Mouse (Mus musculus) liver, adult (tissue): ENCODE measurements around the gene Pi4k2b.

Experiments
- GATA4 ChIP-seq: IDR thresholded peaks from 2 replicates; pipeline ENCODE4 v1.6.1; 2014; ENCODE audit warnings: mild to moderate bottlenecking, low read length; ENCODE audit not compliant: insufficient replicate concordance

Pi4k2b gene

GRCm38 (mm10) chr5:52741391-52742111 is at the start of gene Pi4k2b:
Gene Pi4k2b (plus strand): TSS chr5:52741574.
- no peak for TF ChIP-seq GATA4

- TF ChIP-seq GATA4, result no peak
These were observed 44.1 kb upstream of the Pi4k2b start for GRCm38 (mm10) chr5:52697291-52697690.

- TF ChIP-seq GATA4, result no peak
These were observed 36.8 kb upstream of the Pi4k2b start for GRCm38 (mm10) chr5:52704562-52704961.

- no peak for TF ChIP-seq GATA4
These were observed 28.7 kb upstream of the Pi4k2b start for GRCm38 (mm10) chr5:52712704-52713103.

- TF ChIP-seq GATA4, result no peak
These were observed 24.5 kb upstream of the Pi4k2b start for GRCm38 (mm10) chr5:52716742-52717448.

- no peak for TF ChIP-seq GATA4
These were observed 20.4 kb upstream of the Pi4k2b start for GRCm38 (mm10) chr5:52721003-52721402.

GRCm38 (mm10) chr5:52727747-52728146 is 13.6 kb upstream of the Pi4k2b start:
- no peak for TF ChIP-seq GATA4

GRCm38 (mm10) chr5:52732811-52733210 is 8.6 kb upstream of the Pi4k2b start:
- no peak for TF ChIP-seq GATA4

- no peak for TF ChIP-seq GATA4
These were observed 5.3 kb upstream of the Pi4k2b start for GRCm38 (mm10) chr5:52736046-52736445.

- TF ChIP-seq GATA4, result peak; percentile 80
These were observed 889 bp downstream of the Pi4k2b start for GRCm38 (mm10) chr5:52742112-52742813.

- TF ChIP-seq GATA4, result no peak
These were observed 1.9 kb downstream of the Pi4k2b start for GRCm38 (mm10) chr5:52743231-52743630.

GRCm38 (mm10) chr5:52746920-52747319 is 5.5 kb downstream of the Pi4k2b start:
- no peak for TF ChIP-seq GATA4

GRCm38 (mm10) chr5:52748732-52749131 is 7.4 kb downstream of the Pi4k2b start:
- TF ChIP-seq GATA4, result no peak

- TF ChIP-seq GATA4, result no peak
These were observed 11.8 kb downstream of the Pi4k2b start for GRCm38 (mm10) chr5:52753146-52753545.

- TF ChIP-seq GATA4, result no peak
These were observed 12.8 kb downstream of the Pi4k2b start for GRCm38 (mm10) chr5:52754196-52754595.

GRCm38 (mm10) chr5:52755337-52755736 is 14.0 kb downstream of the Pi4k2b start:
- no peak for TF ChIP-seq GATA4
